Mouse (Mus musculus): ENCODE measurements around the gene Ripor2.
A peak's percentile ranks its signal among the peaks of the same experiment; 100 is the strongest.

Ripor2 gene

GRCm38 (mm10) chr13:24584403-24584802 lies 2.4 kb downstream of the Ripor2 start:
- DNase-seq (ENCODE audit: low spot score), result no peak

- DNase-seq (ENCODE audit: low spot score), result no peak
Measured at GRCm38 (mm10) chr13:24584841-24585240, 2.9 kb downstream of the Ripor2 start.

GRCm38 (mm10) chr13:24585369-24585768 lies 3.4 kb downstream of the Ripor2 start:
- no peak for DNase-seq (ENCODE audit: low spot score)

- DNase-seq (ENCODE audit: low spot score), result peak; percentile 59
Measured at GRCm38 (mm10) chr13:24587192-24587895, 5.4 kb downstream of the Ripor2 start.

GRCm38 (mm10) chr13:24588603-24589002 lies 6.6 kb downstream of the Ripor2 start:
- DNase-seq (ENCODE audit: low spot score), result peak; percentile 47

GRCm38 (mm10) chr13:24591737-24592136 lies 9.7 kb downstream of the Ripor2 start:
- no peak for DNase-seq (ENCODE audit: low spot score)

- DNase-seq (ENCODE audit: low spot score), result no peak
Measured at GRCm38 (mm10) chr13:24594303-24594702, 12.3 kb downstream of the Ripor2 start.

- peak; percentile 87 for DNase-seq (ENCODE audit: low spot score)
Measured at GRCm38 (mm10) chr13:24599631-24600041, 17.6 kb downstream of the Ripor2 start.

- DNase-seq (ENCODE audit: low spot score), result peak; percentile 64
Measured at GRCm38 (mm10) chr13:24602978-24603377, 21.0 kb downstream of the Ripor2 start.

- DNase-seq (ENCODE audit: low spot score), result peak; percentile 60
Measured at GRCm38 (mm10) chr13:24603591-24604009, 21.6 kb downstream of the Ripor2 start.

- peak; percentile 51 for DNase-seq (ENCODE audit: low spot score)
Measured at GRCm38 (mm10) chr13:24604096-24604495, 22.1 kb downstream of the Ripor2 start.

GRCm38 (mm10) chr13:24604761-24605591 lies 23.0 kb downstream of the Ripor2 start:
- DNase-seq (ENCODE audit: low spot score), result peak; percentile 96

GRCm38 (mm10) chr13:24605755-24606154 lies 23.8 kb downstream of the Ripor2 start:
- no peak for DNase-seq (ENCODE audit: low spot score)

GRCm38 (mm10) chr13:24607961-24608360 lies 26.0 kb downstream of the Ripor2 start:
- no peak for DNase-seq (ENCODE audit: low spot score)

GRCm38 (mm10) chr13:24608709-24609108 lies 26.7 kb downstream of the Ripor2 start:
- DNase-seq (ENCODE audit: low spot score), result no peak

GRCm38 (mm10) chr13:24610883-24611282 lies 28.9 kb downstream of the Ripor2 start:
- no peak for DNase-seq (ENCODE audit: low spot score)

- DNase-seq (ENCODE audit: low spot score), result no peak
Measured at GRCm38 (mm10) chr13:24613031-24613430, 31.0 kb downstream of the Ripor2 start.

- DNase-seq (ENCODE audit: low spot score), result peak; percentile 84
Measured at GRCm38 (mm10) chr13:24613433-24613832, 31.4 kb downstream of the Ripor2 start.

- DNase-seq (ENCODE audit: low spot score), result peak; percentile 56
Measured at GRCm38 (mm10) chr13:24613927-24614780, 32.2 kb downstream of the Ripor2 start.

- DNase-seq (ENCODE audit: low spot score), result peak; percentile 69
Measured at GRCm38 (mm10) chr13:24615921-24616565, 34.1 kb downstream of the Ripor2 start.

GRCm38 (mm10) chr13:24616645-24617044 lies 34.7 kb downstream of the Ripor2 start:
- no peak for DNase-seq (ENCODE audit: low spot score)
